Mouse (Mus musculus) hindbrain, embryonic 11.5 days (tissue): Measurements from ENCODE around the gene Agpat1. TPM values are rescaled to one million over a fixed set of nuclear protein-coding genes. Genes with fewer than 3 reads are reported as not detected.

Experiments
- ATAC-seq: fragments of 200-750 bp; cut with Nextera tagmentation; 2 replicates; pipeline ENCODE4 v1.8.0; 2017; ENCODE audit warnings: mild to moderate bottlenecking, moderate TSS enrichment, moderate library complexity; ENCODE audit not compliant: low FRiP score
- DNase-seq: peaks from one replicate; pipeline ENCODE4 v3.0.0-alpha.2; 2015; ENCODE audit warnings: low spot score
- H3K27ac ChIP-seq: fragments of 300-500 bp; sonication (generic); 2 replicates; pipeline ENCODE4 v1.5.1; 2014; ENCODE audit warnings: mild to moderate bottlenecking, low read depth, low read length
- H3K27me3 ChIP-seq: fragments of 300-500 bp; sonication (generic); 2 replicates; pipeline ENCODE4 v1.6.1; 2014; ENCODE audit warnings: mild to moderate bottlenecking, low read length, moderate library complexity, mixed read lengths; ENCODE audit not compliant: control insufficient read depth, insufficient read depth
- H3K36me3 ChIP-seq: fragments of 300-500 bp; sonication (generic); 2 replicates; pipeline ENCODE4 v1.6.1; 2014; ENCODE audit warnings: mild to moderate bottlenecking, low read length, moderate library complexity, mixed read lengths; ENCODE audit not compliant: control insufficient read depth, insufficient read depth
- H3K4me1 ChIP-seq: fragments of 300-500 bp; sonication (generic); replicated peaks from 2 replicates; pipeline ENCODE4 v1.6.1; 2014; ENCODE audit warnings: low read length, mixed read lengths; ENCODE audit not compliant: control insufficient read depth, insufficient read depth
- H3K4me2 ChIP-seq: fragments of 300-500 bp; sonication (generic); replicated peaks from 2 replicates; pipeline ENCODE4 v1.6.1; 2014; ENCODE audit warnings: mild to moderate bottlenecking, low read depth, low read length
- H3K4me3 ChIP-seq: fragments of 300-500 bp; sonication (generic); 2 replicates; pipeline ENCODE4 v1.5.1; 2014; ENCODE audit warnings: low read depth, low read length
- H3K9ac ChIP-seq: fragments of 300-500 bp; sonication (generic); 2 replicates; pipeline ENCODE4 v1.6.1; 2014; ENCODE audit warnings: low read depth, low read length
- H3K9me3 ChIP-seq: fragments of 300-500 bp; sonication (generic); 2 replicates; pipeline ENCODE4 v1.6.1; 2016; ENCODE audit warnings: low read length; ENCODE audit not compliant: control insufficient read depth
- WGBS: fragments of 180-500 bp; shearing (Covaris S2); extraction: QIAGEN DNeasy Blood & Tissue Kit; methylation state at CpG from one replicate; pipeline ENCODE4 v1.1.7; 2014; 5-methylcytosine and 5-hydroxymethylcytosine counted together
- polyA plus RNA-seq: library from polyadenylated mRNA; unstranded; fragments of >200 nt; fragmentation: Nextera tagmentation; extraction: Ambion mirVana; gene quantifications from 2 replicates; pipeline ENCODE4 v1.2.1, GENCODE M21; 2014

The Agpat1 gene
- polyA plus RNA-seq, 1 experiment from 2014 or later, result 81.2 TPM

DNA sequence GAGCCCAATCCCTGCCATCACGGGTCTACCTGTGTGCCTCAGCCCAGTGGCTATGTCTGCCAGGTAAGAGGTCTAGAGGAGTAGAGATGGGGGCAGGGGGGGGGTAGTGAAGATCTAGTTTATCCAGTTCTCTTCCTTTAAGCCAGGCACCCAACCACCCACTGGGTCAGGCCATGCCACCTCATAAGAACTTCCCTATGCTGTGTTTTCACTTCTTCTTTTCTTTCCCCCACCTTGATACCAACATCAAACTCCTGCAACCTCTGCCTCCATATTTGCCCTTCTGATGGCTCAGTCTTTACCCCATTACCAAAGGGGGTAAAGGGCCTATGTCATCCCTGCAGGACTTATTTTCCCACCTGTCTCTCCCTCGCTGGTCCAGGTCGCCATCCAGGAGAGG, 26.0 kb upstream of the Agpat1 start:
- Histone ChIP-seq H3K27me3 (no peaks in the 10 kb centered on the region), H3K9me3 (no peaks in the 10 kb centered on the region), H3K9ac (no peak overlapping the region), H3K27ac (no peak overlapping the region), H3K4me1 (no peaks in the 10 kb centered on the region), H3K4me2 (no peak overlapping the region), H3K4me3 (no peak overlapping the region), H3K36me3 (no peaks in the 10 kb centered on the region)
- DNase-seq (no peak), ATAC-seq (no peak)
- WGBS, result 85% methylated on average over 3 of the region's 3 CpGs

GRCm38 (mm10) chr17:34582528-34582927, 21.5 kb upstream of the Agpat1 start:
- no peak for ATAC-seq
- Histone ChIP-seq H3K4me1 (peaks cover 5% of the 10 kb centered on the region; the same call in 1 of the 2 replicates), H3K4me3 (no peak overlapping the region), H3K27me3 (no peaks in the 10 kb centered on the region), H3K9me3 (no peaks in the 10 kb centered on the region), H3K27ac (no peak overlapping the region), H3K36me3 (no peaks in the 10 kb centered on the region), H3K9ac (no peak overlapping the region), H3K4me2 (no peak overlapping the region)
- 87% methylated on average over 12 of the region's 12 CpGs for WGBS
- no peak for DNase-seq

- DNase-seq (no peak), ATAC-seq (no peak)
- Histone ChIP-seq H3K9ac (no peak overlapping the region), H3K4me2 (no peak overlapping the region), H3K27me3 (no peaks in the 10 kb centered on the region), H3K4me1 (peaks cover 5% of the 10 kb centered on the region), H3K27ac (no peak overlapping the region), H3K36me3 (no peaks in the 10 kb centered on the region), H3K9me3 (no peaks in the 10 kb centered on the region), H3K4me3 (no peak overlapping the region)
- WGBS, result 68% methylated on average over 6 of the region's 7 CpGs
Measured at GRCm38 (mm10) chr17:34583397-34583796, 20.7 kb upstream of the Agpat1 start.

GRCm38 (mm10) chr17:34583819-34584218, 20.2 kb upstream of the Agpat1 start:
- no peaks in the 10 kb centered on the region for H3K27me3 ChIP-seq
- H3K9me3 ChIP-seq, result no peaks in the 10 kb centered on the region
- ATAC-seq (no peak), DNase-seq (no peak)
- 85% methylated on average over 8 of the region's 8 CpGs for WGBS
- H3K4me1 ChIP-seq, result peaks cover 7% of the 10 kb centered on the region
- no peak overlapping the region for H3K27ac ChIP-seq
- no peak overlapping the region for H3K4me3 ChIP-seq
- H3K36me3 ChIP-seq, result no peaks in the 10 kb centered on the region
- no peak overlapping the region for H3K9ac ChIP-seq
- H3K4me2 ChIP-seq, result no peak overlapping the region

DNA sequence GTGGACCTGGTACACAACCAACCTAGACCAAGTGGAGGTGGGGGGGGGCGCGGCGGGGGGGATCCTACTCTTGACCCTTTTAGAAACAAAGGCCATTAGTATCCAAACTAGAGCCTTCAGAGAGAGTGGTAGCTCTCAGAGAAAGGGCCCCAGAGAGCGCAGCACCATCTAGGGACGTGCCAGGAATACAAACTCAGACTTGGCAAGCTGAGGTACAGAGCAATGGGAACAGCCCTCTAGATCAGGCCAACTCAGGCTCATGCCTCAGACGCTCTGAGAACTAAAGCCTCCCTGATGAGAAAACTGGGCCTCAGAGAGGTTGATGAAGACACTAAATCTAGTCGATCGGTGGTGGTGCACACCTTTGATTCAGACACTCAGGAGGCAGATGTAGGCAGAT, 18.9 kb upstream of the Agpat1 start:
- Histone ChIP-seq H3K27me3 (no peaks in the 10 kb centered on the region), H3K36me3 (no peaks in the 10 kb centered on the region), H3K4me3 (no peak overlapping the region), H3K27ac (no peak overlapping the region), H3K9me3 (no peaks in the 10 kb centered on the region), H3K4me1 (peaks cover 16% of the 10 kb centered on the region), H3K4me2 (no peak overlapping the region), H3K9ac (no peak overlapping the region)
- ATAC-seq (no peak), DNase-seq (no peak)
- WGBS, result 83% methylated on average over 8 of the region's 8 CpGs

GRCm38 (mm10) chr17:34585877-34586771, 17.9 kb upstream of the Agpat1 start:
- Histone ChIP-seq H3K9me3 (no peaks in the 10 kb centered on the region), H3K27ac (peak overlapping the region; percentile 99), H3K36me3 (no peaks in the 10 kb centered on the region), H3K4me3 (peak overlapping the region; percentile 67), H3K27me3 (no peaks in the 10 kb centered on the region), H3K4me2 (peak overlapping the region; percentile 89), H3K4me1 (peaks cover 24% of the 10 kb centered on the region), H3K9ac (peak overlapping the region; percentile 94)
- no peak for DNase-seq
- ATAC-seq, result peak; percentile 39
- whole genome bisulfite sequencing, result 16% methylated on average over 32 of the region's 32 CpGs

- DNase-seq, result peak; percentile 95
- WGBS, result under 1% methylated on average over 38 of the region's 38 CpGs
- peak; percentile 77 for ATAC-seq
- Histone ChIP-seq H3K36me3 (no peaks in the 10 kb centered on the region), H3K4me1 (peaks cover 27% of the 10 kb centered on the region), H3K4me3 (peak overlapping the region; percentile 67), H3K4me2 (peak overlapping the region; percentile 89), H3K27me3 (no peaks in the 10 kb centered on the region), H3K27ac (peak overlapping the region; percentile 99), H3K9me3 (no peaks in the 10 kb centered on the region), H3K9ac (peak overlapping the region; percentile 94)
Measured at GRCm38 (mm10) chr17:34586796-34587422, 17.2 kb upstream of the Agpat1 start.

DNA sequence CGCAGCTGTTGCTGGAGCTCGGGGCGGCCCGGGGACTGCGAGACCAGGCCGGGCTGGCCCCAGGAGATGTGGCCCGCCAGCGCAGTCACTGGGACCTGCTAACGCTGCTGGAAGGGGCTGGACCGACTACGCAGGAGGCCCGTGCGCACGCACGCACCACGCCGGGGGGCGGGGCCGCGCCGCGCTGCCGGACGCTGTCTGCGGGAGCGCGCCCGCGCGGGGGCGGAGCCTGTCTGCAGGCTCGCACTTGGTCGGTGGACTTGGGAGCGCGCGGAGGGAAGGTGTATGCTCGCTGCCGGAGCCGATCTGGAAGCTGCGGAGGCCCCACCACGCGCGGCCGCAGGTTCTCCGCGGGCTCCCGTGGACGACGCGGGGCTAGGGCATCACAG, 16.6 kb upstream of the Agpat1 start:
- DNase-seq, result peak; percentile 98
- ATAC-seq, result peak; percentile 81
- Histone ChIP-seq H3K9ac (peak overlapping the region; percentile 94), H3K27me3 (no peaks in the 10 kb centered on the region), H3K4me2 (peak overlapping the region; percentile 89), H3K4me3 (peak overlapping the region; percentile 67), H3K27ac (peak overlapping the region; percentile 99), H3K4me1 (peaks cover 27% of the 10 kb centered on the region), H3K9me3 (no peaks in the 10 kb centered on the region), H3K36me3 (no peaks in the 10 kb centered on the region)
- WGBS, result under 1% methylated on average over 43 of the region's 50 CpGs
